Mouse (Mus musculus): Measurements from ENCODE around the gene Zfp804b. TPM values are rescaled to one million over a fixed set of nuclear protein-coding genes. Genes with fewer than 3 reads are reported as not detected.
A peak's percentile ranks its signal among the peaks of the same experiment; 100 is the strongest.
"Not testable (repeated sequence)": the region's sequence is repeated elsewhere in the genome, so short reads cannot be mapped to it uniquely, and the experiment has no call there.

Zfp804b gene
- 0.16 and 0.17 TPM in 2 replicates for polyA plus RNA-seq (2012; rRNA removed)
- polyA plus RNA-seq (2014; fragmentation: Nextera tagmentation; extraction: Ambion mirVana), result 0.36 and 0.40 TPM in 2 replicates

DNA sequence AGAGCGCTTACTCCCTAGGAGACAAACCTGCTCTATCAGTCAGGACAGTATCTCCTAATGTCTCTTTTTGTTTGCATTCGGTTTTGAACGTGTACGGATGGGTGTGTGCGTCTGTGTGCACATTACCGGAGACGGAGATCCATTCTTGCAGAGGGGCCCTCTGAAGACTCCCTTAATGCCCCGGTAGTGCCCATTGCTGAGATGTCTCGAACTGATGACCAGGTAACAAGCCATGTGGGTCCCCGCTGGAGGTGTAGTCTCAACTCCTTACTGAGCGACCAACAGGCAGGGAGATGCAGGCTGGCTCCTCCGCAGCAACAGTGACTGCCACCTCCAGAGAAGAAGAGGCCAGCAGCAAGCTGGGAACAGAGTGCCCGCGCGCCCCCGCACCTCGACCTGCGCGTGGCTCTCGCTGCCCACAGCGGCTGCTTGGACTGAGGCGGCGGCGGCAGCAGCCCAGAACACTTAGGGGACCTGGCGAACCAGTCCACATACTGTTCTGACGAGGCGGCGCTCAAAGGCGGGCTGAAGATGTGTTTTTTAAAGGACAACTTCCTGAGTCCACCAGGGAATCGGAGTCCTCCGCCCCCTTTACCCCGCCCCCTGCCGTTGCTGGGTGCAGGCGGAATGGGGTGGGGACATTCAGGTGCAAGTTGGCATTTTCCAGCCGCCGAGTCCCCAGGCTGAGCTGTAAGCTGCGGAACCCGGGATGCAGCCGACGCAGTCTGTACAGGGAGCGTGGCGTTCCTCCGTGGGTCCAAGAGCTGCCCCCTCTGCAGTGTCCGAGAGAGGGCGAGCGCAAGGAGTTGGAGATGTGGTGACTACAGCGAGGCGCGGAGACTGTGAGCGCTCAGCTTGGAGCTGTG, at the start of gene Zfp804b:
Zfp804b (minus strand) TSS at position 612 of the 866 bp plus-strand sequence.
- WGBS, result under 1% methylated on average over 45 of the region's 50 CpGs
- Histone ChIP-seq H3K4me2 (replicated peaks; ENCODE audit: low read depth, low read length, severe bottlenecking) (peak within 1 kb of the TSS; percentile 95), H3K27ac (replicated peaks; ENCODE audit: low read depth, low read length) (no peak within 1 kb of the TSS), H3K27me3 (ENCODE audit: control insufficient read depth, insufficient read depth, low read length) (no peaks in the 10 kb centered on the region; the same call in 1 of the 2 replicates), H3K9ac (ENCODE audit: low read depth, low read length, severe bottlenecking) (peak within 1 kb of the TSS; percentile 52), H3K9me3 (ENCODE audit: control insufficient read depth, low read length) (no peaks in the 10 kb centered on the region), H3K4me1 (ENCODE audit: control insufficient read depth, insufficient read depth, low read length) (no peaks in the 10 kb centered on the region), H3K4me3 (replicated peaks; ENCODE audit: low read length) (peak within 1 kb of the TSS; percentile 54), H3K36me3 (ENCODE audit: control insufficient read depth, insufficient read depth, low read length) (no peaks in the 10 kb centered on the region)
- ATAC-seq (ENCODE audit: low FRiP score, low read depth) (peak; percentile 86), DNase-seq (ENCODE audit: low spot score) (peak; percentile 28)
- TF ChIP-seq POLR2A (IDR thresholded peaks at IDR 0.05; ENCODE audit: borderline replicate concordance, extremely low read depth, insufficient read depth, insufficient read length), result no peak

- not testable (repeated sequence) for H3K27me3 ChIP-seq (ENCODE audit: control insufficient read depth, insufficient read depth, low read length); H3K27ac ChIP-seq (replicated peaks; ENCODE audit: low read depth, low read length); H3K9ac ChIP-seq (ENCODE audit: low read depth, low read length, severe bottlenecking); DNase-seq (ENCODE audit: low spot score); H3K4me1 ChIP-seq (ENCODE audit: control insufficient read depth, insufficient read depth, low read length); ATAC-seq (ENCODE audit: low FRiP score, low read depth); H3K4me2 ChIP-seq (replicated peaks; ENCODE audit: low read depth, low read length, severe bottlenecking); H3K4me3 ChIP-seq (replicated peaks; ENCODE audit: low read length); H3K36me3 ChIP-seq (ENCODE audit: control insufficient read depth, insufficient read depth, low read length); H3K9me3 ChIP-seq (ENCODE audit: control insufficient read depth, low read length)
- 91% methylated on average over 1 of the region's 1 CpGs for WGBS
These were observed 20.1 kb upstream of the Zfp804b start for GRCm38 (mm10) chr5:7364616-7365015.

GRCm38 (mm10) chr5:7345011-7345389, 444 bp upstream of the Zfp804b start:
- no peaks in the 10 kb centered on the region for H3K4me1 ChIP-seq (ENCODE audit: control insufficient read depth, insufficient read depth, low read length)
- peak overlapping the region; percentile 95 for H3K4me2 ChIP-seq (replicated peaks; ENCODE audit: low read depth, low read length, severe bottlenecking)
- ATAC-seq (ENCODE audit: low FRiP score, low read depth), result peak; percentile 46
- 1% methylated on average over 11 of the region's 11 CpGs for WGBS
- no peak for TF ChIP-seq POLR2A (IDR thresholded peaks at IDR 0.05; ENCODE audit: borderline replicate concordance, extremely low read depth, insufficient read depth, insufficient read length)
- H3K9ac ChIP-seq (ENCODE audit: low read depth, low read length, severe bottlenecking), result peak overlapping the region; percentile 52
- no peaks in the 10 kb centered on the region for H3K36me3 ChIP-seq (ENCODE audit: control insufficient read depth, insufficient read depth, low read length)
- DNase-seq (ENCODE audit: low spot score), result peak; percentile 13
- peak overlapping the region; percentile 54 for H3K4me3 ChIP-seq (replicated peaks; ENCODE audit: low read length)
- no peaks in the 10 kb centered on the region for H3K9me3 ChIP-seq (ENCODE audit: control insufficient read depth, low read length)
- H3K27me3 ChIP-seq (ENCODE audit: control insufficient read depth, insufficient read depth, low read length), result no peaks in the 10 kb centered on the region; the same call in 1 of the 2 replicates
- no peak overlapping the region for H3K27ac ChIP-seq (replicated peaks; ENCODE audit: low read depth, low read length)

GRCm38 (mm10) chr5:7325594-7325993, 19.0 kb downstream of the Zfp804b start:
- DNase-seq (ENCODE audit: low spot score) (no peak), ATAC-seq (ENCODE audit: low FRiP score, low read depth) (no peak)
- no peaks in the 10 kb centered on the region for H3K4me1 ChIP-seq (ENCODE audit: control insufficient read depth, insufficient read depth, low read length)
- no peak for TF ChIP-seq POLR2A (IDR thresholded peaks at IDR 0.05; ENCODE audit: borderline replicate concordance, extremely low read depth, insufficient read depth, insufficient read length)
- no peaks in the 10 kb centered on the region for H3K9me3 ChIP-seq (ENCODE audit: control insufficient read depth, low read length)
- H3K27me3 ChIP-seq (ENCODE audit: control insufficient read depth, insufficient read depth, low read length), result no peaks in the 10 kb centered on the region
- WGBS, result 62% methylated on average over 4 of the region's 4 CpGs
- H3K4me2 ChIP-seq (replicated peaks; ENCODE audit: low read depth, low read length, severe bottlenecking), result no peak overlapping the region
- no peak overlapping the region for H3K4me3 ChIP-seq (replicated peaks; ENCODE audit: low read length)
- H3K9ac ChIP-seq (ENCODE audit: low read depth, low read length, severe bottlenecking), result no peak overlapping the region
- no peaks in the 10 kb centered on the region for H3K36me3 ChIP-seq (ENCODE audit: control insufficient read depth, insufficient read depth, low read length)
- H3K27ac ChIP-seq (replicated peaks; ENCODE audit: low read depth, low read length), result no peak overlapping the region

DNA sequence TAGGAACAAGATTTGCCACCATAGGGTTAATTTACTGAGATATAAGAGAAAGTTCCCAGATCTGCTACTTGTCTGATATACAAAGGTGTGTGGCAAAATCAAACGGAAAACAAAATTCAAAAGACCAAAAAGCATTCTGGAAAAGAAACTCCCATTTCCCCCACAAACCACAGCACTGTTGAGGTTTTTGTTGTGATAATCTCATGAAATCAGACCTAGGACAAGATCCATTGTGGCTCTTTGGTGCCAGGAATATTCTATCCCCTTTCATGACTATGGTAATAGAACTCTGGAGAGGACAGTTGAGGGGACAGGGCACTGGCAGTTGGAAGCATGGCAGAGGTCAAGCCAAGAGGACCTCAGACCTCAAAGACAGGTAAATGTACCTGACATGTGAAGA, 40.7 kb downstream of the Zfp804b start, which contains the start of gene Tex47:
Tex47 (plus strand) TSS at position 301 of the 400 bp plus-strand sequence.
- Histone ChIP-seq H3K36me3 (ENCODE audit: control insufficient read depth, insufficient read depth, low read length) (no peaks in the 10 kb centered on the region), H3K4me1 (ENCODE audit: control insufficient read depth, insufficient read depth, low read length) (no peaks in the 10 kb centered on the region), H3K9ac (ENCODE audit: low read depth, low read length, severe bottlenecking) (no peak within 1 kb of the TSS), H3K4me2 (replicated peaks; ENCODE audit: low read depth, low read length, severe bottlenecking) (no peak within 1 kb of the TSS), H3K27ac (replicated peaks; ENCODE audit: low read depth, low read length) (no peak within 1 kb of the TSS), H3K27me3 (ENCODE audit: control insufficient read depth, insufficient read depth, low read length) (no peaks in the 10 kb centered on the region), H3K4me3 (replicated peaks; ENCODE audit: low read length) (no peak within 1 kb of the TSS), H3K9me3 (ENCODE audit: control insufficient read depth, low read length) (no peaks in the 10 kb centered on the region)
- DNase-seq (ENCODE audit: low spot score), result no peak
- ATAC-seq (ENCODE audit: low FRiP score, low read depth), result no peak
- no peak for TF ChIP-seq POLR2A (IDR thresholded peaks at IDR 0.05; ENCODE audit: borderline replicate concordance, extremely low read depth, insufficient read depth, insufficient read length)
- WGBS, result 68% methylated on average over 1 of the region's 1 CpGs
